Mouse (Mus musculus) C2C12 (cell line): ENCODE measurements at regions not wholly inside any gene's neighbourhood (a gene's known extent, or its start where the extent isn't known, plus 50 kb on each side); places are given as distances from the start of the nearest gene placed in this dataset.

Source experiments
- H3K27me3 ChIP-seq: one replicate; pipeline ENCODE4 v1.6.1; 2011; ENCODE audit not compliant: control insufficient read depth, insufficient read depth, insufficient read length
- H3K36me3 ChIP-seq: one replicate; pipeline ENCODE4 v1.6.1; 2011; ENCODE audit not compliant: control insufficient read depth, insufficient read depth
- H3K4me3 ChIP-seq: one replicate; pipeline ENCODE4 v1.5.1; 2011; ENCODE audit warnings: mild to moderate bottlenecking, control low read depth; ENCODE audit not compliant: poor library complexity, insufficient read depth, severe bottlenecking
- H3K79me2 ChIP-seq: one replicate; pipeline ENCODE4 v1.6.1; 2011; ENCODE audit not compliant: control insufficient read depth, insufficient read depth
- H3K79me3 ChIP-seq: one replicate; pipeline ENCODE4 v1.6.1; 2011; ENCODE audit warnings: low read depth, control low read depth
- H3ac ChIP-seq: one replicate; pipeline ENCODE3; 2011; ENCODE audit warnings: low read depth; ENCODE audit not compliant: control insufficient read depth, insufficient read length
- CEBPB ChIP-seq: IDR thresholded peaks from one replicate; pipeline ENCODE4 v1.6.1; 2011; ENCODE audit warnings: low read depth, mild to moderate bottlenecking, control low read depth, moderate library complexity
- CTCF ChIP-seq: IDR thresholded peaks from one replicate; pipeline ENCODE4 v1.5.1; 2011; ENCODE audit not compliant: control insufficient read depth, insufficient read depth, insufficient read length
- FOSL1 ChIP-seq: IDR thresholded peaks from one replicate; pipeline ENCODE4 v1.8.0; 2011; ENCODE audit warnings: mild to moderate bottlenecking, low read length; ENCODE audit not compliant: poor library complexity, insufficient read depth, severe bottlenecking
- MAX ChIP-seq: IDR thresholded peaks from one replicate; pipeline ENCODE4 v1.6.1; 2011; ENCODE audit warnings: mild to moderate bottlenecking, control low read depth
- MYOD1 ChIP-seq: IDR thresholded peaks from one replicate; pipeline ENCODE4 v1.6.1; 2011; ENCODE audit warnings: low read depth; ENCODE audit not compliant: control insufficient read depth, insufficient read length
- MYOG ChIP-seq: IDR thresholded peaks from one replicate; pipeline ENCODE4 v1.6.1; 2011; ENCODE audit not compliant: control insufficient read depth, insufficient read length; ENCODE audit errors: extremely low read depth
- USF1 ChIP-seq: IDR thresholded peaks from one replicate; pipeline ENCODE4 v1.6.1; 2011; ENCODE audit warnings: low read depth, mild to moderate bottlenecking, control low read depth, moderate library complexity

- Histone ChIP-seq H3K36me3 (no peaks in the 10 kb centered on the region), H3K79me3 (no peaks in the 10 kb centered on the region), H3ac (no peak overlapping the region), H3K79me2 (no peaks in the 10 kb centered on the region), H3K27me3 (no peaks in the 10 kb centered on the region), H3K4me3 (no peak overlapping the region)
- no peak for TF ChIP-seq MYOG
- TF ChIP-seq CTCF, result no peak
- no peak for TF ChIP-seq CEBPB
- TF ChIP-seq FOSL1, result no peak
- no peak for TF ChIP-seq MYOD1
- TF ChIP-seq USF1, result no peak
- no peak for TF ChIP-seq MAX
These were observed 162.2 kb upstream of the Ppargc1a start for GRCm38 (mm10) chr5:51729771-51730170.

- H3K79me2 ChIP-seq, result no peaks in the 10 kb centered on the region
- H3K4me3 ChIP-seq, result no peak overlapping the region
- H3K36me3 ChIP-seq, result no peaks in the 10 kb centered on the region
- TF ChIP-seq MYOG (no peak), CEBPB (no peak), CTCF (no peak), MYOD1 (no peak), USF1 (no peak), FOSL1 (no peak), MAX (no peak)
- H3K27me3 ChIP-seq, result no peaks in the 10 kb centered on the region
- H3ac ChIP-seq, result no peak overlapping the region
- H3K79me3 ChIP-seq, result no peaks in the 10 kb centered on the region
These were observed 159.2 kb upstream of the Ppargc1a start for GRCm38 (mm10) chr5:51726762-51727161.

GRCm38 (mm10) chr5:51718911-51719310 is 151.4 kb upstream of the Ppargc1a start:
- Histone ChIP-seq H3ac (no peak overlapping the region), H3K79me2 (no peaks in the 10 kb centered on the region), H3K79me3 (no peaks in the 10 kb centered on the region), H3K27me3 (no peaks in the 10 kb centered on the region), H3K36me3 (no peaks in the 10 kb centered on the region), H3K4me3 (no peak overlapping the region)
- TF ChIP-seq USF1 (no peak), MYOG (no peak), CTCF (no peak), CEBPB (no peak), MYOD1 (no peak), FOSL1 (no peak), MAX (no peak)

GRCm38 (mm10) chr5:51718451-51718850 is 150.9 kb upstream of the Ppargc1a start:
- H3K36me3 ChIP-seq, result no peaks in the 10 kb centered on the region
- H3K79me3 ChIP-seq, result no peaks in the 10 kb centered on the region
- H3K79me2 ChIP-seq, result no peaks in the 10 kb centered on the region
- no peaks in the 10 kb centered on the region for H3K27me3 ChIP-seq
- H3ac ChIP-seq, result no peak overlapping the region
- no peak overlapping the region for H3K4me3 ChIP-seq
- no peak for TF ChIP-seq MAX
- TF ChIP-seq CTCF, result no peak
- TF ChIP-seq MYOG, result no peak
- no peak for TF ChIP-seq CEBPB
- no peak for TF ChIP-seq FOSL1
- no peak for TF ChIP-seq MYOD1
- TF ChIP-seq USF1, result no peak

GRCm38 (mm10) chr5:51711860-51712560 is 144.5 kb upstream of the Ppargc1a start:
- no peaks in the 10 kb centered on the region for H3K79me2 ChIP-seq
- H3K79me3 ChIP-seq, result no peaks in the 10 kb centered on the region
- TF ChIP-seq MYOG, result no peak
- TF ChIP-seq MYOD1, result no peak
- no peak for TF ChIP-seq USF1
- TF ChIP-seq FOSL1, result no peak
- TF ChIP-seq MAX, result no peak
- no peak for TF ChIP-seq CTCF
- no peak for TF ChIP-seq CEBPB
- H3K36me3 ChIP-seq, result no peaks in the 10 kb centered on the region
- no peak overlapping the region for H3K4me3 ChIP-seq
- H3K27me3 ChIP-seq, result no peaks in the 10 kb centered on the region
- no peak overlapping the region for H3ac ChIP-seq

GRCm38 (mm10) chr5:51710664-51711063 is 143.1 kb upstream of the Ppargc1a start:
- Histone ChIP-seq H3K4me3 (no peak overlapping the region), H3K27me3 (no peaks in the 10 kb centered on the region)
- TF ChIP-seq FOSL1, result peak; percentile 47
- peak; percentile 64 for TF ChIP-seq CEBPB
- TF ChIP-seq MYOD1, result no peak

More at GRCm38 (mm10) chr5:51710664-51711063, 143.1 kb upstream of the Ppargc1a start:
- Histone ChIP-seq H3K36me3 (no peaks in the 10 kb centered on the region), H3K79me3 (no peaks in the 10 kb centered on the region), H3K79me2 (no peaks in the 10 kb centered on the region), H3ac (no peak overlapping the region)
